Mouse (Mus musculus) brain, embryonic 18.5 days (tissue): ENCODE measurements around the gene Aebp1.

Experiments
- DNase-seq: peaks from one replicate; pipeline ENCODE4 v3.0.0-alpha.2; 2012; ENCODE audit warnings: low read depth, low spot score

Gene Aebp1

DNA sequence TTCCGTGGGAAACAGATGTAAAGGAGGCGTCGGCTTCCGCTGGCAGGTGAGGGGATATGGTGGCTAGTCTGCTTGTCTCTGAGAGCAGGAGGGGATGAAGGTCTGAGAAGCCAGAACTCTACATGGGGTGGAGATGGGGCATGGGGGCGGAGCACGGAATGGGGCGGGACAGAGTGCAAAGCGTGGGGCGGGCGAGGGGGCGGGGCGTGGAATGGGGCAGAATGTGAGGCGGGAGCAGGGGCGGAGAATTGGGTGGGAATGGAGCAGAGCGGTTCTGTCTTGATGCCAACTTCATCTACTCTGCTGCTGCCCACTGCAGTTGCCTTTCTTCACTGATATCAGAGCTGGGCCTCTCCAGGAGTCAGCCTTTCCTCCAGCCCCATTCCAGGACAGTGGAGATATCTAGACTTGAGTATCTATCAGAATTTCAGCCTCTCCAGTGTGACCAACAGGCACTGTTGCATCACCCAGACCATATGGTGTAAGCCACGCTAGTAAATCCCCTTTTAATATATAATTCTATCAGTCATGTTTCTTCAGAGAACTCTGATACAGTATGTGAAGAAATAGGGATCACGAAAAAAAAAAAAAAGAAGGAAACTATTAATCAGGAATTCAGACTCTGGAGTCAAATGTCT is 58.7 kb downstream of the Aebp1 start:
- DNase-seq, result no peak
